Mouse (Mus musculus) myocyte (in vitro differentiated cells): ENCODE data around the gene 5330417H12Rik.

ENCODE experiments used
- CEBPB ChIP-seq: IDR thresholded peaks from 2 replicates; pipeline ENCODE4 v1.6.1; 2011; ENCODE audit warnings: mild to moderate bottlenecking, moderate library complexity; ENCODE audit not compliant: poor library complexity, insufficient read depth, severe bottlenecking
- E2F4 ChIP-seq: IDR thresholded peaks from one replicate; pipeline ENCODE4 v1.6.1; 2011; ENCODE audit warnings: mild to moderate bottlenecking, control low read depth, moderate library complexity; ENCODE audit not compliant: insufficient read depth
- MYOD1 ChIP-seq, 3 experiments: IDR thresholded peaks; one replicate each; pipeline ENCODE4 v1.6.1; 2011; ENCODE audit warnings: control low read depth in 2 of 3, low read depth in 2 of 3, mild to moderate bottlenecking in 2 of 3, moderate library complexity in 1 of 3; ENCODE audit not compliant: insufficient read length in 2 of 3, control insufficient read depth in 1 of 3
- POLR2A ChIP-seq: IDR thresholded peaks from one replicate; pipeline ENCODE4 v1.6.1; 2011; ENCODE audit warnings: low read depth, mild to moderate bottlenecking, control low read depth, moderate library complexity; ENCODE audit not compliant: insufficient read length
- REST ChIP-seq: IDR thresholded peaks from one replicate; pipeline ENCODE4 v1.6.1; 2011; ENCODE audit warnings: mild to moderate bottlenecking, control low read depth, moderate library complexity; ENCODE audit not compliant: insufficient read depth, insufficient read length
- SRF ChIP-seq: IDR thresholded peaks from one replicate; pipeline ENCODE4 v1.6.1; 2011; ENCODE audit warnings: low read depth; ENCODE audit not compliant: control insufficient read depth, insufficient read length
- TCF12 ChIP-seq: IDR thresholded peaks from one replicate; pipeline ENCODE4 v1.6.1; 2011; ENCODE audit warnings: mild to moderate bottlenecking, control low read depth; ENCODE audit not compliant: poor library complexity, insufficient read depth, severe bottlenecking
- TCF3 ChIP-seq: IDR thresholded peaks from one replicate; pipeline ENCODE4 v1.6.1; 2011; ENCODE audit warnings: low read depth, control low read depth; ENCODE audit not compliant: insufficient read length

DNA sequence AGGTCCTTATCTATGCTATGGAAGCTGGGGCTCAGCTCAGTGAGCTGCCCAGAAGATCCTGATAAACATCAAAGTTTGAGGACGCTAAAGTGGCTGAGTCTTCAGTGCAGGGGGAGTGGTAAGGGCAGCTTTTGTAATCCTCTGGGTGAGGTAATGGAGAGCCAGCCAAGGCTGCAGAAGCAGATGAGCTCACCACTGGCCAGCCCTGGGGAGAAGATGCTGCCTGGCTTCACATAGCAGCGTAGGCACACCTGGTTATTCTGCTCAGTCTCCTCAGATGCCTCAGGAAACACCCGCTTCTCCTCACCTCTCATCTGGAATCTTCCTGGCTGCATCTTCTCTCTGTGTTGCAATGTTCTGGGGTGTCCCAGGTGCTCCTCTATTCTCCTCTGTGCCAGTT, 529 bp downstream of the 5330417H12Rik start:
- TF ChIP-seq POLR2A: no peak
- TF ChIP-seq E2F4: no peak
- no peak for TF ChIP-seq SRF
- TF ChIP-seq TCF3: no peak
- TF ChIP-seq MYOD1 (IDR thresholded peaks at IDR 0.05; ENCODE audit: control insufficient read depth in 1 of 3, insufficient read length in 2 of 3, low read depth in 2 of 3): no peak
- no peak for TF ChIP-seq REST
- TF ChIP-seq TCF12: no peak
- no peak for TF ChIP-seq CEBPB
